Mouse (Mus musculus): ENCODE measurements around the gene Mgp.

- TF ChIP-seq CTCF (IDR thresholded peaks at IDR 0.05; ENCODE audit: borderline replicate concordance, extremely low read depth, insufficient read depth, insufficient read length): no peak
- TF ChIP-seq POLR2A (IDR thresholded peaks at IDR 0.05; ENCODE audit: borderline replicate concordance, extremely low read depth, insufficient read depth, insufficient read length, poor library complexity, severe bottlenecking): no peak
Observed at GRCm38 (mm10) chr6:136889554-136889953, 13.9 kb upstream of the Mgp start.

Measured in brain, embryonic 14.5 days (tissue).